Mouse (Mus musculus) cerebellum, adult 2 months (tissue): ENCODE measurements at regions not wholly inside any gene's neighbourhood (a gene's known extent, or its start where the extent isn't known, plus 50 kb on each side); places are given as distances from the start of the nearest gene placed in this dataset.

Source experiments
- CTCF ChIP-seq: fragments of 200-500 bp; IDR thresholded peaks from 2 replicates; pipeline ENCODE4 v1.5.1; 2011; ENCODE audit warnings: low read depth, mild to moderate bottlenecking, control low read depth, low read length, moderate library complexity, borderline replicate concordance; ENCODE audit not compliant: insufficient read depth
- POLR2A ChIP-seq: fragments of 200-500 bp; IDR thresholded peaks from 2 replicates; pipeline ENCODE4 v1.6.1; 2011; ENCODE audit warnings: low read length, control low read depth, borderline replicate concordance; ENCODE audit not compliant: insufficient read depth

DNA sequence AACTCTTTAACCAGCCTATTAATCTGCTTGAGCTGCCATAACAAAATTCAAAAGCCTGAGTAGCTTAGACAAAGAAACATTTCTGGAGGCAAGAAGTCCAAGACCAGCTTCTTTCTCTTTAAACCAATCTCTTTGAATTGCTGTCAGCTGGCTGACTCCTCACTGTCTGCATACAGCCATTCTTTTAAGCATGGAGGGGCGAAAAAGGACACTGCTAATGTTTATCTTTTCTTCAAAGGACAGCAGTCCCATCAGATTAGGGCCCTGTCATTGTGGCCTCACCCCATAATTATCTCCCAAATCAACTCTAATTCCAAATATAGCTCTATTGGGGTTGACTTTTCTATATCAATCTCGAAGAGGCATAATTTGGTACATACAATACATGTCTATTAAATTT lies 813.1 kb upstream of the Lcorl start:
- TF ChIP-seq CTCF (no peak), POLR2A (no peak)
